Mouse (Mus musculus): ENCODE results near the gene Rpl36a.

GRCm38 (mm10) chrX:134582888-134583669 is 2.4 kb upstream of the Rpl36a start, which contains the start of gene Btk:
- TF ChIP-seq GATA1 (IDR thresholded peaks at IDR 0.05; ENCODE audit: borderline replicate concordance, low read length): no peak
- TF ChIP-seq FLI1 (IDR thresholded peaks at IDR 0.05; ENCODE audit: low read length): no peak

Data from megakaryocyte, embryonic 14.5 days (primary cell).